Mouse (Mus musculus) forebrain, embryonic 15.5 days (tissue): ENCODE data around the gene Dct. TPM values are rescaled to one million over a fixed set of nuclear protein-coding genes. Genes with fewer than 3 reads are reported as not detected.

Experiments
- ATAC-seq: fragments of 200-750 bp; cut with Nextera tagmentation; replicated peaks from 2 replicates; pipeline ENCODE4 v1.8.0; 2017; ENCODE audit warnings: mild to moderate bottlenecking, moderate TSS enrichment, moderate library complexity
- H3K27ac ChIP-seq: fragments of 300-500 bp; sonication (generic); replicated peaks from 2 replicates; pipeline ENCODE4 v1.5.1; 2015; ENCODE audit warnings: mild to moderate bottlenecking, inconsistent platforms
- H3K27me3 ChIP-seq: fragments of 300-500 bp; sonication (generic); 2 replicates; pipeline ENCODE4 v1.6.1; 2015; ENCODE audit warnings: inconsistent platforms
- H3K36me3 ChIP-seq: fragments of 300-500 bp; sonication (generic); 2 replicates; pipeline ENCODE4 v1.6.1; 2015; ENCODE audit warnings: mild to moderate bottlenecking, inconsistent platforms
- H3K4me1 ChIP-seq: fragments of 300-500 bp; sonication (generic); 2 replicates; pipeline ENCODE4 v1.6.1; 2015; ENCODE audit warnings: inconsistent platforms
- H3K4me2 ChIP-seq: fragments of 300-500 bp; sonication (generic); replicated peaks from 2 replicates; pipeline ENCODE4 v1.6.1; 2015; ENCODE audit warnings: mild to moderate bottlenecking, inconsistent platforms
- H3K4me3 ChIP-seq: fragments of 300-500 bp; sonication (generic); 2 replicates; pipeline ENCODE4 v1.5.1; 2015; ENCODE audit warnings: mild to moderate bottlenecking, inconsistent platforms
- H3K9ac ChIP-seq: fragments of 300-500 bp; sonication (generic); replicated peaks from 2 replicates; pipeline ENCODE4 v1.6.1; 2015; ENCODE audit warnings: mild to moderate bottlenecking, inconsistent platforms
- H3K9me3 ChIP-seq: fragments of 300-500 bp; sonication (generic); 2 replicates; pipeline ENCODE4 v1.6.1; 2016; ENCODE audit warnings: inconsistent platforms
- WGBS: fragments of 180-500 bp; shearing (Covaris S2); methylation state at CpG from one replicate; pipeline ENCODE4 v1.1.7; 2015; ENCODE audit warnings: mixed read lengths; 5-methylcytosine and 5-hydroxymethylcytosine counted together
- polyA plus RNA-seq: library from polyadenylated mRNA; unstranded; fragments of >200 nt; fragmentation: Nextera tagmentation; extraction: Ambion mirVana; gene quantifications from 2 replicates; pipeline ENCODE4 v1.2.1, GENCODE M21; 2015

Gene Dct
- polyA plus RNA-seq, 1 experiment from 2014 or later = 7.2 TPM

DNA sequence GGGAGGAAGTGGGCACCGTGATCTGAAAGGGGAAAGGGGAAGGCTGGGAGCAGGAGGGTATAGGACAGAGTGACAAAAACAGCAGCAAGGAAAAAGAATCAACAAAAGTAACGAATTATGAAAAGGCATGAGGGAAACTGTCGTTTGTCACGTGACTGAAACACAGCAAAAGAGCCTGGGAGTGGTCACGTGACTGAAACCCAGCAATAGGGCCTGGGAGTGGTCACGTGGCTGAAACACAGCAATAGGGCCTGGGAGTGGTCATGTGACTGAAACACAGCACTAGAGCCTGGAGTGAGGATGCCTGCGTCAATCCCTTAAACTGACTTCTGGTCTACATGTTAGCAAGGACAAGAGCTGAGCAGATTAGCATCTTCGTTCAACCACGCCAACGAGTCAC lies 63.6 kb downstream of the Dct start:
- H3K27ac ChIP-seq = no peak overlapping the region
- H3K27me3 ChIP-seq = no peaks in the 10 kb centered on the region
- 89% methylated on average over 10 of the region's 10 CpGs for WGBS
- no peak for ATAC-seq
- H3K4me2 ChIP-seq = no peak overlapping the region
- H3K9me3 ChIP-seq = no peaks in the 10 kb centered on the region
- no peaks in the 10 kb centered on the region for H3K4me1 ChIP-seq
- no peaks in the 10 kb centered on the region for H3K36me3 ChIP-seq
- no peak overlapping the region for H3K9ac ChIP-seq
- H3K4me3 ChIP-seq = no peak overlapping the region

DNA sequence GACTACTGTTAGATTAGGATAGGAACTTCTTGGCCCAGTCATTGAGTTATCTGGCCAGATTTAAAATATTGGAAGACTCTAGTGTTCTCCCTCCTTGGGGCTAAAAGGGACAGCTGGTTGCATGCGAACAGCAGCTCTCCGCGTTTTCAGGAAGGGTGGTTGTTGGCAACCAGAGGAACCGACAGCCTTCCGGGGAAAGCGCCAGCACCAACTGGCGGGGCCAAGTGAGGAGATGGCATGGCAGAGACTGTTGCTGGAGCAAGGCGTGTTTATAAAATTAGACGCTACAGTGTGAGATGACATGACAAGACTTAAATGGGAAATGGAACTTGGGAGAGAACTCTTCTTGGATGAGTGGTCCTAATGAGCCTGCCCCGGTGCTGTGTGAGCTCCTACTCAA lies 70.5 kb downstream of the Dct start:
- no peak overlapping the region for H3K9ac ChIP-seq
- peak; percentile 85 for ATAC-seq
- H3K27me3 ChIP-seq = no peaks in the 10 kb centered on the region
- H3K4me1 ChIP-seq = no peaks in the 10 kb centered on the region
- H3K27ac ChIP-seq = no peak overlapping the region
- no peak overlapping the region for H3K4me2 ChIP-seq
- no peaks in the 10 kb centered on the region for H3K9me3 ChIP-seq
- H3K36me3 ChIP-seq = no peaks in the 10 kb centered on the region
- WGBS = 81% methylated on average over 10 of the region's 10 CpGs
- H3K4me3 ChIP-seq = no peak overlapping the region

DNA sequence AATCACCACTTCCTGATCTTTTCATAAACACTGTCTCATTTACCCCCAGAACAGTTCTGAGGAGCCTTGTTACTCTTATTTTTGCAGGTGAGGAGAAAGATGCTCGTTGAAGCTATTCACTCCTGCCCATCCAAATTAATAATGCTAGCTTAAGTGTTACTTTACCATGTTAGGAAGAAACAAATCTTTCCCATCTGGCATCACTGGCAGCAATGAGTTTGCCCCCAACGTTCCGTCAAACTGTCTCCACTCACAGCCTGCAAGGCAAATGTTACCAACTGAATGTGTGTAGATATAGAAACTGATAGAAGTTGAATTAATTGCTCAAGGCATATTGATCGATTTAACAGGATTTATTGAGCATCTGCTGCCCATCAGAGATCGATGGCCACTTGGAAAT lies 79.5 kb downstream of the Dct start:
- Histone ChIP-seq H3K9ac (no peak overlapping the region), H3K4me1 (no peaks in the 10 kb centered on the region), H3K27me3 (no peaks in the 10 kb centered on the region), H3K4me3 (no peak overlapping the region), H3K27ac (no peak overlapping the region), H3K9me3 (no peaks in the 10 kb centered on the region), H3K36me3 (no peaks in the 10 kb centered on the region), H3K4me2 (no peak overlapping the region)
- no peak for ATAC-seq
- WGBS = 79% methylated on average over 5 of the region's 5 CpGs

Other genes with a start within 250 kb of the Dct start
- gene Tgds, start 80.5 kb upstream of the Dct start, polyA plus RNA-seq = 21.4 and 23.4 TPM in 2 replicates
- 29.0 and 29.1 TPM in 2 replicates for gene Gpr180, start 84.9 kb upstream of the Dct start, polyA plus RNA-seq
- gene Sox21, start 184.8 kb upstream of the Dct start, polyA plus RNA-seq = 8.0 and 8.8 TPM in 2 replicates
- not detected in 2 replicates for gene Gm9376, start 214.7 kb upstream of the Dct start, polyA plus RNA-seq